Mouse (Mus musculus): Measurements from ENCODE around the gene Tecta. TPM values are rescaled to one million over a fixed set of nuclear protein-coding genes. Genes with fewer than 3 reads are reported as not detected.

Gene Tecta
- polyA plus RNA-seq, 1 experiment = not detected

- Histone ChIP-seq H3K4me3 (ENCODE audit: low read depth, low read length) (no peak overlapping the region), H3K4me1 (ENCODE audit: control insufficient read depth, insufficient read depth, low read length) (no peaks in the 10 kb centered on the region), H3K9ac (ENCODE audit: low read depth, poor library complexity, severe bottlenecking) (no peak overlapping the region), H3K27ac (ENCODE audit: insufficient read depth, low read length) (no peak overlapping the region), H3K36me3 (ENCODE audit: control insufficient read depth, insufficient read depth, low read length, poor library complexity, severe bottlenecking) (no peaks in the 10 kb centered on the region), H3K27me3 (ENCODE audit: control insufficient read depth, insufficient read depth, low read length, poor library complexity, severe bottlenecking) (no peaks in the 10 kb centered on the region), H3K9me3 (replicated peaks; ENCODE audit: control insufficient read depth, insufficient read depth, low read length, poor library complexity, severe bottlenecking) (no peaks in the 10 kb centered on the region)
- no peak for TF ChIP-seq POLR2A (IDR thresholded peaks at IDR 0.05; ENCODE audit: insufficient read depth, low read length)
- no peak for TF ChIP-seq CTCF (IDR thresholded peaks at IDR 0.05; ENCODE audit: low read depth, low read length)
- TF ChIP-seq EP300 (IDR thresholded peaks at IDR 0.05; ENCODE audit: insufficient read depth, low read depth, low read length) = no peak
Measured at GRCm38 (mm10) chr9:42293051-42293450, 106.7 kb downstream of the Tecta start.

GRCm38 (mm10) chr9:42279676-42280075, 120.1 kb downstream of the Tecta start:
- Histone ChIP-seq H3K27ac (ENCODE audit: insufficient read depth, low read length) (no peak overlapping the region), H3K4me3 (ENCODE audit: low read depth, low read length) (no peak overlapping the region), H3K4me1 (ENCODE audit: control insufficient read depth, insufficient read depth, low read length) (no peaks in the 10 kb centered on the region), H3K36me3 (ENCODE audit: control insufficient read depth, insufficient read depth, low read length, poor library complexity, severe bottlenecking) (no peaks in the 10 kb centered on the region), H3K9me3 (replicated peaks; ENCODE audit: control insufficient read depth, insufficient read depth, low read length, poor library complexity, severe bottlenecking) (no peaks in the 10 kb centered on the region), H3K27me3 (ENCODE audit: control insufficient read depth, insufficient read depth, low read length, poor library complexity, severe bottlenecking) (no peaks in the 10 kb centered on the region), H3K9ac (ENCODE audit: low read depth, poor library complexity, severe bottlenecking) (no peak overlapping the region)
- TF ChIP-seq CTCF (IDR thresholded peaks at IDR 0.05; ENCODE audit: low read depth, low read length) (no peak), POLR2A (IDR thresholded peaks at IDR 0.05; ENCODE audit: insufficient read depth, low read length) (no peak), EP300 (IDR thresholded peaks at IDR 0.05; ENCODE audit: insufficient read depth, low read depth, low read length) (no peak)

Other genes with a start within 250 kb of the Tecta start
- gene Sc5d, start 135.7 kb downstream of the Tecta start, polyA plus RNA-seq (2011; ENCODE audit: insufficient read depth, insufficient read length, low read depth, missing spikeins) = 46.1 and 49.2 TPM in 2 replicates
- gene Tbcel, start 107.9 kb upstream of the Tecta start, polyA plus RNA-seq (2011; ENCODE audit: insufficient read depth, insufficient read length, low read depth, missing spikeins) = 26.3 and 27.1 TPM in 2 replicates